Mouse (Mus musculus): ENCODE measurements around the gene Fbxo21.

The Fbxo21 gene

GRCm38 (mm10) chr5:118027101-118027697 is 50.7 kb downstream of the Fbxo21 start:
- DNase-seq = peak; percentile 12

GRCm38 (mm10) chr5:118027698-118028190 is 51.2 kb downstream of the Fbxo21 start, which contains the start of gene Tesc:
Tesc (plus strand) TSS chr5:118027743.
- DNase-seq = peak; percentile 38

DNA sequence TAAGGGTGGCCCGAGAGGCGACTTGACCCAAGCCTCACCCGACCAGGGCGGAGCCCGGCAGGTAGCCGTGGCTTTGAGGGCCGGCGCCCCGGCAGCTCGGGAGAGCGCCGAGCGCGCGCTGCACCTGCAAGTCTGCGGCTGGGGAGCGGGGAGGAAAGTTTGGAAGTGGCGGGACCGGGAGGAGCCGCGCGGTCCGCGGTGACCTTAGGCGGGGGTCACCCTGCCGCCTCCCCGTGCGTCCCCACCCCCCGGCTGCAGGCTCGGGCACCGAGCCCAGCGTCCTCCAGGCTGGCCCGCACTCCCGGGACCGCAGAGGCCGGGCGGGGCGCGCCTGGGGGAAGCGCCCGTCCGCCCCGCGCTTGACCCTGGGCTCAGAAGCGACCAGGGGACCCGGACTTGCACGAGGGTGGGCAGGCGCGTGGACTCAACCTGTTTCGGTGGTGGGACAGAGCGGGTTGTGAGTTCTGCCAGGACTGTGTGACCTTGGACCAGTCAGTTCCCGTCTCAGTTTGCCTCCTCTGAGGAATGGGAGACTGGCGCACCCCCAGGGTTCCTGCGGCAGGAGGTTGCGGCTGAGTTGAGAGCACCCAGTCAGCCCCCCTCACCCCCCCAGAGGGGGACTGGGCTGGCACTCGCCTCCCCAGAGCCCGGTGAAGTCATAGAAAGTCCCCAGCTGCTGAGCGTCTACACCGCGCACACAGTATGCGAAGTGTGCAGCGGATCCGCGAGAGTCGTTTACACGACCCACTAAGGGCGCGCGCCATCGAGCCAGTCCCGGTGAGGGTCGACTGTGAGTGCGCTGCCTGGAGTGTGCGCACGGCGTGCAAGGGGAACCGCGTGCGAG is 51.9 kb downstream of the Fbxo21 start:
- DNase-seq = peak; percentile 39

GRCm38 (mm10) chr5:118029035-118029408 is 52.5 kb downstream of the Fbxo21 start:
- DNase-seq = no peak

GRCm38 (mm10) chr5:118029420-118029819 is 52.9 kb downstream of the Fbxo21 start:
- peak; percentile 83 for DNase-seq

DNA sequence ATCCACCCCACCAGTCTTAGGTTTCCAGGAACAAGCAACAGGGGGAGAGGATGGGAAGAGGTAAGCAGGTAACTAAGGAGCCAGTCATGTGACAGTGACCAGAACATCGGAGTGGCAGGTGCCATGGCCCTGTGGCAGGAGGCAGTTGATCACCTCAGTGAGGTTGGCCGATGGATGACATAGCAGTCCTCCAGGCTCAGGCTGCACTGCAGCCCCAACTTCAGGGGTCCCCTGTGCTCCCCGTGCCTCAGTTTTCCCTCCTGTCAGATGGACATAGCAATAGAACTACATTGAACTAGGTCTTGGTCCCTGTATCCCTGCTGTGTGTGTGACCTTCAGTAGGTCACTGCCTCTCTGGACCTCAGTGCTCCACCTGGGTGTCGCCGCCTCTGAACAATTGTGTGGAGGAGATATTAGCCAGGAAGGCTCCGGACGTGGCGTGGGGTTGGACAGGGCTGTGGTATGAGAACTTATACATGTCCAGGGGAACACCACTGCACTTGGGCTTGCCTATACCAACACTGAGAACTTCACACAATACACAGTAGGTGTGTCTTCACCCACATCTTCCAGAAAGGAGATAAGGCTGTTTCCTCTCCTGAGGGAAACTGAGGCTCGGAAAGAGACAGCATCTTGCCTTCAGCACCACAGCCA is 53.6 kb downstream of the Fbxo21 start:
- no peak for DNase-seq

DNA sequence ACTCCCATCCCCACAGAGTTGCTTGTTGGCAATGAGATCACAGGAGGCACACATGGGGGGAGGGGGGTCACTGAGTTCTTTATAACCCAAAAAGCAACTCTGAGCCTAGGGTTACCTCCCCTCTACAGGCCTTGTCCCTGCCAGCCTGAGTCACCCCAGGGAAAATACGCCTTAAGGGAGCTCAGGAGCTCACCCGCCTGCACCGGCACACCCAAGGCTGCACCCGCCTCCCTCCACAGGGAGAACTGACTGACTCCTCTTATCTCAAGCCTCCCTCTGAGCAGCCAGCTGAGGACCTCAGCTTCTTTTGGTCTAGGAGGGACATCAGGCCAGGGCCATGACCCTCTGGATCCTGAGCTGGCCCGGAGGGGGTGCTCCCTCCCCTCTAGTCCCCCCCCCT is 54.5 kb downstream of the Fbxo21 start:
- no peak for DNase-seq

DNA sequence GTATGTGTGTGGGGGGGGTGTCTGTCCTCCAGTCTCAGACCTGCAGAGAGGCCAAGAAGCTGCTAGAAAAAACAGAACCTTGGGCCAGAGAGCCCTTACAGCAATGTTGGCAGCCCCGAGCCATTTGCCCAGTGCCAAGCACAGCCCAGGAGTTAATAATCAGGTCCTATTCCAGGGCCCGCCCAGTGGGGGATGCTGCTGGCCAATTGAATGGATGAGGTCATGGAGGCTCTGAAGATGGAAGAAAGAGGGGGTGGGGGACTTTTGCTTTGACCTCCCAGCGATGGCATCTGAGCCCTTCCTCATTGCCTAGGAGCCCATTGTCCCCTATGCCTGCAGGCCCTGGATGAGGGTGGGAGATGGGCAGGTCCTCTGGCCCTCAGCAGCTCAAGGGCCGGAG is 55.0 kb downstream of the Fbxo21 start:
- no peak for DNase-seq

DNA sequence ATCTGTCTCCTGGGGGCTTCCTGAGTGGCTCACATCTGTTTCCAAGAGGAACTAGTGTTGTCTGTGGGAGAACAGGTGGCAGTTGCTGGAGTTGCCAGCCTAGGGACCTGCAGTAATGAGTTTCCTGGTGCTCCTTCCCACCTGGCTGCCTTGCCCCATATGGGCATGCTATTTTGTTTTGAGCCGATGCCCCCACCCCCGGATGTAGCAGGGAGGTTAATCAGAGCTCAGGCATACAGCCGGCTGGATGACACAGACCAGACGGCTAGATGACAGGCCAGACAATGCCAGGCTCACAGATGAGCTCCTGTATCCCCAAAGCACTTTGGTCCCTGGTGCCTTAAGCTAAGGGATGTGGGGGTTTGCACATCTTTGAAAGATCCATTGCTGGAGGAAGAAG is 56.8 kb downstream of the Fbxo21 start:
- no peak for DNase-seq

DNA sequence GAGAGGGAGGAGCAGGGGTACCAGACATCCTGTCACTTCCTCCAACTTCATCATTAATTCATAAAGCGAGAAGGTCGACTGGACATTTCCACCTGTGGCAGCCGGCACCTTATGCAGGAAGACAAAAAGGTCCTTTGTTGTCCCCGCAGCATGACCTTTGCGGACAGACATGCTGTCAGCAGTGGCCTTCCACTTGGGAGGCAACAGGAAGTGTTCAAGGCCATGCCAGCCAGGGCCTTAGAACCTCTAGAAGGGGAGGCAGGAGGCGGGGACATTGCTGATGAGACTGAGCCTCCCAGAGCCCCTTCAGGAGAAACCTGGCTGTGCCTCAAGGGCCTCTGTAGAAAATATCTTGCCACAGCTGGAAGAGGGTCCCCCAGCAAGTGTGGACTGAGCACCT is 57.2 kb downstream of the Fbxo21 start:
- DNase-seq = no peak

DNA sequence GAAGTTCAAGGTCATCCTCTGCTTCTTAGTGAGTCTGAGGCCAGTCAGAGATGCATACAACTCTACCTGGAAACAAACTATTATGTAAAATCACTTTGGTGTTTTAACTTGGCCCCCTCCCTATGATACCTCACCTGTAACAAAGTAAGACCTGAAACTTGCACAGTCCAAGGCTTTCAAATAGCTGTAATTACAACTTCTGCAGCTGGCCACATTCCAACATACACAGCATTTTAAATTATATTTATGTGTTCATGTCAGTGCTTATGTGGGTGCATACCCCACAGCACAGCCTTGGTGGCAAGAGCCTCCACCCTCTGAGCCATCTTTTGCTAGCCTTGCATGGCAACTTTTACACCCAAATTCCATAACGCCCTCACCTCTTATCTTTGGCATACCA is 58.1 kb downstream of the Fbxo21 start:
- no peak for DNase-seq

DNA sequence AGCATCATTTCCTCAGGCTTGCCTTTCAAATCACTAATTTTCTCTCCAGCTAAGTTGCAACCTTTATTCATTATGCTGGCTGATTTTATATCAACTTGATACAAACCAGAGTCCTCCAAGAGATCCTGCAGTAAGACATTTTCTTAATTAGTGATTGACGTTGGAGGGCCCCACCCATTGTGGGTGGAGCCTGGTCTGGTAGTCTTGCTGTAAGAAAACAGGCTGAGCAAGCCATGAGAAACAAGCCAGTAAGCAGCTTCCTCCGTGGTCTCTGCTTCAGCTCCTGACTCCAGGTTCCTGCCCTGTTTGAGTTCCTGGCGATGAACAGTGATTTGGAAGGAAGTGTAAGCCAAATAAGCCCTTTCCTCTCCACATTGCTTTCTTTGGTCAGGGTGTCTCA is 59.3 kb downstream of the Fbxo21 start:
- DNase-seq = no peak

DNA sequence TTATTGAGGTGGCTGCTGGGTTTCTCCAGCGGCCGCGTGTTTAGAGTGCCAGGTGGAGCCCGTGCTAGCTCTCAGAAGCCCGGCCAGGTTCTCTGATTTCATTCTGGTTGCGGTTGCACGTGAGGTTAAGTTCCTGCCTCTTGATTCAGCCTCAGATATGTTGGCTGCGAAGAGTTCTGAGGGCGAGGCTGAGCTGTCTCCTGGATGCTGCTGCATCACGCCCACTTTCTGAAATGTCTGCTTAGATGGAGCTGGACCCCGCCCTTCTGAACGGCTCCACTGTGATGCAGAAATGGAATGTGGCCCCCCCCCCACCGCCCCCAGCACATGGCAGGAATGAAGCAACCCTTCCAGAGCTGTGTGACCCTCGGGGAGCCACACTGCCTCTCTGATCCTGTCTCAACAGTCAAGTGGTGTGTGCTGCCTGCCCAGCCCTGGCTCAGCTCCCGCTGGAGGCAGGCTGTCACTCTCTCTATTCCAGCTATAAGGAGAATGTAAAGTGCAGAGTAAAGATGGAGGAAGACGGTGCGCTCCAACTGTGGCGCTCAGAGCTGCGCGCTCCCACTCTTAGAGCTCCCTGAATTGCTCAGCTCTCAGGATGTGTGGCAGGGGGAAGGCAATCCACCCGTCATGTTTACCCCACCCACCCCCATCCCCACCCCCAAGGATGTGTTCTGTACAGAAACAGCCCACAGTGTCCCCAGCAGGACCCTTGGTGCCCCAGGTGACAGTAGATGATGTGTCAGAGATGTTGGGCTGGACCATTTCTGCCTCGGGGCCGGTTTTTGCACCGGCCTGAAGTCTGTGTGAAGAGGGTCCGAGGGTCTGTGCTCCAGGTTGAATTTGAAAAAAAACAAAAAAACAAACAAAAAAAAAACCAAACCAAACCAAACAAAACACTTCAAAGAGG is 60.6 kb downstream of the Fbxo21 start:
- peak; percentile 78 for DNase-seq

GRCm38 (mm10) chr5:118037798-118038484 is 61.4 kb downstream of the Fbxo21 start:
- DNase-seq = peak; percentile 62

GRCm38 (mm10) chr5:118039241-118039668 is 62.7 kb downstream of the Fbxo21 start:
- no peak for DNase-seq

DNA sequence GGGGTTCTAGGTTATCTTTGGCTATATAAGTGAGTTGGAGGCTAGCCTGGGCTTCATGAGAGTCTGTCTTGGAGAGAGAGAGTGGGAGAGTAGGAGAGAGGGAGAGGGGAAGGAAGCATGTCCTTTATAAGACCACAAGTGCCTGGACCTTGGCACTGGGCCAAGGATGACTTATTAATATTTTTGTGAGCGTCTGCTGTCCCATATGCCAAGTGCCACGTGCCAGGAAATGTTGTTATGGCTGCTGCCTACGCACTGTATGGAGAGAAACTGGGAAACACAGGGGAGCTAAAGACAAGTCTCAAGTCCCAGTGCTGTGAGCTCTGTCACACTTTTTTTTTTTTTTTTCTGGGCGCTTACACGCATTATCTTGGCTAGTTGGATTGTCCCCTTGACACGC is 66.1 kb downstream of the Fbxo21 start:
- no peak for DNase-seq

DNA sequence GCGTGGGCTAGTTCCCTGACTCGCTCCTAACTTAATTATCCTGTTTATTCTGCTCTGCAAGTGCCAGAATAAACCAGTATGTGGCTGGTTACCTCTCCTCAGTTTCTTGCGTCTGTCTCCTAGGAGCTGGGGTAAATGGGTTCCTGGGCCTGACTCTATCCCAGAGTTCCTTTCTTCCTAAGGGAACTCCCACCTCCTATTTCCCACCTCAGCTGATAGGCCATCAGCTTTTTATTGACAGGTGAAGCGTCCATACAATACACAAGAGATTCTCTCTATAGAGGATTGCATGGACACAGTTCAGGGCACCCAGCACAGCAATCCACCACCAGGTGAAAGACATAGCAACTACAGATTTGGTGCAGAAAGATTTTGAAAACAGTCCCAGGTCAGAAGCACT is 67.2 kb downstream of the Fbxo21 start:
- no peak for DNase-seq

DNA sequence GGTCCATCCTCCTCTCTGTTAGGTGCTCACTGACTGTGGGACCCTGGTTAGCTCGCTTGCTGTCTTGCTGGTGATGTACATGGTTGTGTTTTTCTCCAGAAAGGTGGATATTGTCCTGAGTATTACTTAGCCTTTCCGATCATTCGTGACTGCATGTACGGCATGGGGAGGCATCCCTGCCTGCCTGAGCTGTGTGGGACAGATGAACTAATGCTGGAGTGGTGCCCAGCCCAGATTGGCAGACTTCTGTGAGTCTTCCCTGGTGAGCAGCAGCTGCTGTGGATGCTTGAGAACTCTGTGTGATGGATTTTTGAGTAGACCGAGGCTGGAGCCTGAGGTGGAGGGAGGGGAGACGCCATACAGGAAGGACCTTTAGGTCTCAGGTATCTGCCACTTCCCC is 68.4 kb downstream of the Fbxo21 start:
- no peak for DNase-seq

GRCm38 (mm10) chr5:118045385-118045784 is 68.9 kb downstream of the Fbxo21 start:
- no peak for DNase-seq

DNA sequence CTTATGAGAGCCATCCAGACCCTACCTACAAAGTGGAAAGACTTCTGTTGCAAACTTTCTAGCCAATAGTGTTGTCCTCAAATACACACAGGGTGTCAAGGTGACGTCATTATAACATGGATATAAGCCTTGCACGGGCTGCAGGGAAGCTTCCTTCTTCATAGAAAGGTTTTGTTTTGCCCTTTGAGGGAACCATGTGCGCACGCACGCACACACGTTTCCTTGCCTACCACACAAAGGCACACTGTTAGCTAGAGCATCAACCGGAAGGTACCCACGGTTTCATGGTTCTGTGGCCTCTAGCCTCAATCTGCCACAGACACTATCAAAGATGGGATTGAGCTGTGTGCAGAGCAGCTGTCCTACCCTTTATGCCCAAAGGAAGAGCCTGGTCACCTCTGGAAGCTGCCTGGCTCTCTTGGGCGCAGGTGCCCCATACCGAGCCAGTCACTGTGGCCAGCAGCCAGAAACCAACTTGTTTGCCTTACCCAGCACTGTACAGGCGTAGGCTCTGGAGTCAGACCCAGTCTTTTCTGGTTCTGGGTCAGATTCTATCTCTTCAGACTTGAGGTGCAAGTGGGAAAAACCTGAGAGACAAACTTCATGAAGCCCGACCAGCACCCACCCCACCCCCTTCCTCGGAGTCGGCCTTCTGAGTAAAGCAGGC is 70.7 kb downstream of the Fbxo21 start:
- DNase-seq = no peak

DNA sequence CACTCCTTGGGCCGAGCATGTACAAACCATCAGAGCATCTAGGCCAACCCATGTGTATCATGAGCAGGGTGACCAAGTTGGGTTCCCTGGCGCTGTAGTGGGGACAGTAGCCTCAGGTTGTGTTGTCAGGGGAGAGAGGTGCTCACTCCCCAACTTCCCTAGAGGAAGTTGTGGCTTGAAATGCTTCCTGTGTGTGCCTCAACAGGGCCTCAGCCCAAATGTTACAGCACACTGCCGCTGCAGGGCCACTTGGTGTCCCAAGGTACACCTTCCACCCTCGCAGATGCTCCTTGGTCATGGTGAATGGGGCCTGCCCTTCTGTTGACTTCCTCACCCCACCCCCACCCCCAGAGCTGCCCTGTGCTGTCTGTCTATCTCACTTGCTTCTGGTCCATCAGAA is 71.9 kb downstream of the Fbxo21 start:
- no peak for DNase-seq

DNA sequence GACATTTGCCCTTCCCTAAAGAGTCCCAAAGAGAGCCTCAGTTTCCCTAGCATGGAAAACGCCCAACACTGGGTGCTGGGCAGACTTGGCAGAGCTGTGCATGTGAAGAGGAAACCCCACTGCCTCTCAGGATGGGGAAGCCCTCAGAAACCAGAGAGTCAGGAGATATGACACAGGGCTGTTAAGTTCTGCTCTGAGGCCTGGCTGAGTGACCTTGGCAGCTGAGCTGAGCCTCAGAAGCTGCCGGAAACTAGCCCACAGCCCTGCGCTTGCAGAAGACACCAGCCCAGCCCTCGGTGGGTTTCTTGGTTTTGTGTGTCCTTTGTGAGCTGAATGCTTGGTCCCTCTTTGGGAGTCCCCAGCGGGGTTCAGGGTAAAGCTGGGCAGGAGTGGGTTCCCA is 72.4 kb downstream of the Fbxo21 start:
- DNase-seq = no peak
